Mouse (Mus musculus) liver, embryonic 14.5 days (tissue): ENCODE measurements at regions not wholly inside any gene's neighbourhood (a gene's known extent, or its start where the extent isn't known, plus 50 kb on each side); places are given as distances from the start of the nearest gene placed in this dataset.

Experiments used
- ATAC-seq: fragments of 200-750 bp; cut with Nextera tagmentation; 2 replicates; pipeline ENCODE4 v1.8.0; 2017; ENCODE audit warnings: moderate number of reproducible peaks, mild to moderate bottlenecking, moderate library complexity; ENCODE audit not compliant: insufficient read depth
- DNase-seq, 3 experiments: peaks; one replicate each; pipeline ENCODE4 v3.0.0-alpha.2; 2012 to 2013; ENCODE audit warnings: low read depth in 3 of 3, low spot score in 3 of 3
- H3K27ac ChIP-seq: fragments of 300-500 bp; sonication (generic); 2 replicates; pipeline ENCODE4 v1.5.1; 2014; ENCODE audit warnings: moderate library complexity, mild to moderate bottlenecking, control low read depth, inconsistent platforms
- H3K27me3 ChIP-seq: fragments of 300-500 bp; sonication (generic); 2 replicates; pipeline ENCODE4 v1.6.1; 2014; ENCODE audit warnings: mild to moderate bottlenecking, low read length, moderate library complexity; ENCODE audit not compliant: control insufficient read depth, insufficient read depth
- H3K36me3 ChIP-seq: fragments of 300-500 bp; sonication (generic); replicated peaks from 2 replicates; pipeline ENCODE4 v1.6.1; 2014; ENCODE audit warnings: low read depth; ENCODE audit not compliant: control insufficient read depth, insufficient read depth
- H3K4me1 ChIP-seq, 2 experiments: fragments of 200-500 bp in 1 of 2; fragments of 300-500 bp in 1 of 2; sonication (generic) in 1 of 2; replicated peaks; 2 replicates each; pipeline ENCODE4 v1.6.1; 2012 to 2014; ENCODE audit warnings: antibody characterized with exemption in 1 of 2, inconsistent platforms in 1 of 2, low read length in 1 of 2; ENCODE audit not compliant: control insufficient read depth in 2 of 2, insufficient read depth in 2 of 2
- H3K4me2 ChIP-seq: fragments of 300-500 bp; sonication (generic); 2 replicates; pipeline ENCODE4 v1.6.1; 2014; ENCODE audit warnings: low read depth, mild to moderate bottlenecking, control low read depth, moderate library complexity
- H3K4me3 ChIP-seq, 2 experiments: fragments of 200-500 bp in 1 of 2; fragments of 300-500 bp in 1 of 2; sonication (generic) in 1 of 2; 2 replicates each; pipeline ENCODE4 v1.5.1; 2012 to 2014; ENCODE audit warnings: low read depth in 2 of 2, low read length in 2 of 2, mild to moderate bottlenecking in 2 of 2, control low read depth in 1 of 2, inconsistent platforms in 1 of 2, moderate library complexity in 1 of 2; ENCODE audit not compliant: insufficient read depth in 1 of 2
- H3K9ac ChIP-seq: fragments of 300-500 bp; sonication (generic); replicated peaks from 2 replicates; pipeline ENCODE4 v1.6.1; 2014; ENCODE audit warnings: mild to moderate bottlenecking, control low read depth, moderate library complexity
- H3K9me3 ChIP-seq: fragments of 300-500 bp; sonication (generic); 2 replicates; pipeline ENCODE4 v1.6.1; 2016; ENCODE audit warnings: low read length, mixed read lengths; ENCODE audit not compliant: control insufficient read depth
- CTCF ChIP-seq: IDR thresholded peaks from 2 replicates; pipeline ENCODE4 v1.5.1; 2016; ENCODE audit warnings: antibody characterized with exemption, low read depth, control low read depth
- EP300 ChIP-seq: IDR thresholded peaks from 2 replicates; pipeline ENCODE4 v1.6.1; 2016; ENCODE audit warnings: antibody characterized with exemption, low read depth
- WGBS: fragments of 180-500 bp; shearing (Covaris S2); extraction: QIAGEN DNeasy Blood & Tissue Kit; methylation state at CpG from one replicate; pipeline ENCODE4 v1.1.7; 2014; ENCODE audit not compliant: insufficient replicate concordance; 5-methylcytosine and 5-hydroxymethylcytosine counted together

DNA sequence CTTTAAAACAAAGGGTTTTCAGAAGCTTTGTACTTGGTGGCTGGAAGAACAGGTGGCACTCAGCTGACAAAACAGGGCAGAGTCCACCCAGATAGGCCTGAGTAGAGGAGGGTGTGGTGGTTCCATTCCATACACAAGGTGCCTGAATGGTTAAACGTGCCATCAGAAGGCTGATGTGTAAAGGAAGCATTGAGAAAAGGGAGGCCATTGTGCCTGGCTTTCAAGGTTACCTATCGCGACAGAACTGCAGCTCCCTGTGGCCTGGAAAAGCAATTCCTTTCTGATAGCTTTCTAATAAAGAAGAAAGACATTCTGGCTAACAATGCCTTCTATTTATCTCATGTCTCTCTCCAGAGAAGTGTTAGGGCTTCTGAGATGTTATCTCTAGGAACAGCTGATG lies 213.1 kb upstream of the Podxl start:
- no peak for DNase-seq
- Histone ChIP-seq H3K4me2 (no peak overlapping the region), H3K27me3 (no peaks in the 10 kb centered on the region), H3K27ac (no peak overlapping the region), H3K36me3 (no peaks in the 10 kb centered on the region), H3K4me3 (no peak overlapping the region), H3K9ac (no peak overlapping the region), H3K9me3 (no peaks in the 10 kb centered on the region), H3K4me1 (no peaks in the 10 kb centered on the region)
- ATAC-seq, result no peak
- 32% methylated on average over 3 of the region's 3 CpGs for WGBS
- TF ChIP-seq CTCF, result no peak
- no peak for TF ChIP-seq EP300

DNA sequence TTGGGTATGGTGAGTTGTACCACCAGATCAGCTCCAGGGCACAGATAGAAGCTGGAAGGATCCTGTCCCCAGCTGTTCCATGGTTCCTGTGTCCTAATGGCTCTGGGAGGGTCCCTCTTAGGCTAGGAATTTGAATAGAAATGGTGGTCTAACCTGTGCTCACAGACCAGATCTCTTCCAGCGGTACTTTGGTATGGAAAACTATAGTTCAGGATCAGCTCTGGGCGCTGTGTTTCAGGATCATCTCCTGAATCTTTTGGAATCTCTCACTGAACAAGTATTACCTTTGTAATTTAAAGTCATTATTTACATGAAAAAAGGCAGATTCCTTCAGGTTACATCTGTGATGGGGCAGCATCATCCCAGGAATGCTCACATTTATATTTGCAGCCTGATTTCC lies 208.1 kb upstream of the Podxl start:
- Histone ChIP-seq H3K27me3 (no peaks in the 10 kb centered on the region), H3K27ac (no peak overlapping the region), H3K36me3 (no peaks in the 10 kb centered on the region), H3K4me2 (no peak overlapping the region), H3K4me3 (no peak overlapping the region), H3K9me3 (no peaks in the 10 kb centered on the region), H3K9ac (no peak overlapping the region), H3K4me1 (no peaks in the 10 kb centered on the region)
- TF ChIP-seq CTCF (no peak), EP300 (no peak)
- ATAC-seq (no peak), DNase-seq (no peak)
- WGBS, result 71% methylated on average over 2 of the region's 2 CpGs

GRCm38 (mm10) chr6:31745589-31745988 lies 181.8 kb upstream of the Podxl start:
- WGBS, result 66% methylated on average over 1 of the region's 1 CpGs

GRCm38 (mm10) chr6:31731391-31731790 lies 167.6 kb upstream of the Podxl start:
- Histone ChIP-seq H3K4me2 (no peak overlapping the region), H3K27ac (no peak overlapping the region), H3K9ac (no peak overlapping the region), H3K4me1 (no peaks in the 10 kb centered on the region), H3K36me3 (no peaks in the 10 kb centered on the region), H3K4me3 (no peak overlapping the region), H3K27me3 (no peaks in the 10 kb centered on the region), H3K9me3 (no peaks in the 10 kb centered on the region)
- TF ChIP-seq CTCF (no peak), EP300 (no peak)
- DNase-seq, result no peak
- no peak for ATAC-seq
- 68% methylated on average over 4 of the region's 4 CpGs for WGBS

More at GRCm38 (mm10) chr6:31745589-31745988, 181.8 kb upstream of the Podxl start:
- Histone ChIP-seq H3K4me3 (no peak overlapping the region), H3K36me3 (no peaks in the 10 kb centered on the region), H3K9ac (no peak overlapping the region), H3K4me1 (no peaks in the 10 kb centered on the region), H3K27ac (no peak overlapping the region), H3K9me3 (no peaks in the 10 kb centered on the region), H3K4me2 (no peak overlapping the region), H3K27me3 (no peaks in the 10 kb centered on the region)
- DNase-seq (no peak), ATAC-seq (no peak)
- no peak for TF ChIP-seq EP300
- no peak for TF ChIP-seq CTCF

- H3K9me3 ChIP-seq, result no peaks in the 10 kb centered on the region
- ATAC-seq, result no peak
- 73% methylated on average over 9 of the region's 9 CpGs for WGBS
These were observed 155.8 kb upstream of the Podxl start for GRCm38 (mm10) chr6:31719614-31720013.

DNA sequence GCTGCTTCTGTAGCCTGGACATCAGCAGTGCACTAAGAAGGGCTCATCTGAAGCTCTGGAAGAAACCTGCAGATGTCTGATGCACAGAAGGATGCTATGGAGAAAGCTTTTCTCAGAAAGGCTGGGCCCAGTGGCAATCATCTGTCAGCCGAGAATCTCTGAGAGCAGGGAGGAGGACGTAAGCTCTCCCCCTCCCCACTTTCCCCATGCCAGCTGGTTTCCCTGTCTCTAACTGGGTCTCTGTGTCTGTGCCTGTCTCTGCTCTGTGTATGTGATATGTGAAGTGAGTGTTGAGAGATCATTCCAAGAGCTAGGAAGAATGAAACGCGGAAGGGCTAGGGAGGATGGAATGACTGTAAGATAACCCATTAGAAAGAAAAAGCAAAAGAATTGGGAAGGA lies 155.1 kb upstream of the Podxl start:
- TF ChIP-seq CTCF (no peak), EP300 (no peak)

More at GRCm38 (mm10) chr6:31719614-31720013, 155.8 kb upstream of the Podxl start:
- Histone ChIP-seq H3K4me1 (no peaks in the 10 kb centered on the region), H3K9ac (no peak overlapping the region), H3K27me3 (no peaks in the 10 kb centered on the region), H3K36me3 (no peaks in the 10 kb centered on the region), H3K27ac (no peak overlapping the region), H3K4me2 (no peak overlapping the region), H3K4me3 (no peak overlapping the region)
- no peak for DNase-seq
- TF ChIP-seq CTCF (no peak), EP300 (no peak)

More for the DNA sequence above, 155.1 kb upstream of the Podxl start:
- no peaks in the 10 kb centered on the region for H3K4me1 ChIP-seq
- no peaks in the 10 kb centered on the region for H3K27me3 ChIP-seq
- DNase-seq, result no peak
- no peak for ATAC-seq
- no peak overlapping the region for H3K4me3 ChIP-seq
- 64% methylated on average over 4 of the region's 4 CpGs for WGBS
- no peaks in the 10 kb centered on the region for H3K9me3 ChIP-seq
- no peaks in the 10 kb centered on the region for H3K36me3 ChIP-seq
- H3K9ac ChIP-seq, result no peak overlapping the region
- H3K4me2 ChIP-seq, result no peak overlapping the region
- H3K27ac ChIP-seq, result no peak overlapping the region
